Mouse (Mus musculus) stomach, postnatal 0 days (tissue): ENCODE results near the gene Ncam1.
A peak's percentile ranks its signal among the peaks of the same experiment; 100 is the strongest.

ENCODE experiments used
- CTCF ChIP-seq: IDR thresholded peaks from 2 replicates; pipeline ENCODE4 v1.5.1; 2016; ENCODE audit warnings: antibody characterized with exemption, low read depth, mild to moderate bottlenecking, moderate library complexity
- EP300 ChIP-seq: optimal IDR thresholded peaks from 2 replicates; pipeline ENCODE3; 2016; ENCODE audit warnings: antibody characterized with exemption

GRCm38 (mm10) chr9:49662958-49663926 is 135.5 kb downstream of the Ncam1 start:
- TF ChIP-seq EP300 (no peak), CTCF (peak; percentile 59)
